Mouse (Mus musculus) erythroblast, embryonic 14.5 days (primary cell): ENCODE measurements around the gene Susd5. TPM values are rescaled to one million over a fixed set of nuclear protein-coding genes. Genes with fewer than 3 reads are reported as not detected.

Experiments used
- H3K27me3 ChIP-seq: 2 replicates; pipeline ENCODE4 v1.6.1; 2012; ENCODE audit warnings: inconsistent platforms; ENCODE audit not compliant: control insufficient read depth
- H3K36me3 ChIP-seq: 2 replicates; pipeline ENCODE4 v1.6.1; 2012; ENCODE audit warnings: mild to moderate bottlenecking, inconsistent platforms; ENCODE audit not compliant: control insufficient read depth
- H3K4me1 ChIP-seq: 2 replicates; pipeline ENCODE4 v1.6.1; 2012; ENCODE audit warnings: inconsistent platforms; ENCODE audit not compliant: control insufficient read depth
- H3K4me3 ChIP-seq: replicated peaks from 2 replicates; pipeline ENCODE3; 2012; ENCODE audit warnings: moderate library complexity, mild to moderate bottlenecking, inconsistent platforms
- H3K9me3 ChIP-seq: 2 replicates; pipeline ENCODE4 v1.6.1; 2012; ENCODE audit warnings: low read length, inconsistent platforms, mixed read lengths; ENCODE audit not compliant: control insufficient read depth
- GATA1 ChIP-seq: IDR thresholded peaks from 2 replicates; pipeline ENCODE4 v1.6.1; 2012; ENCODE audit warnings: low read length, inconsistent platforms, mixed read lengths
- TAL1 ChIP-seq: IDR thresholded peaks from 3 replicates; pipeline ENCODE4 v1.6.1; 2012; ENCODE audit warnings: low read length, inconsistent platforms, mixed read lengths
- polyA plus RNA-seq: library from polyadenylated mRNA; stranded (reverse); fragments of >175 nt; gene quantifications from 2 replicates; pipeline ENCODE4 v1.2.3, GENCODE M21; 2012

Gene Susd5
- not detected in 2 replicates for polyA plus RNA-seq

GRCm38 (mm10) chr9:114057090-114057796, at the start of gene Susd5:
Gene Susd5 (plus strand): TSS chr9:114057140.
- TF ChIP-seq TAL1 (no peak), GATA1 (no peak)
- Histone ChIP-seq H3K9me3 (no peaks in the 10 kb centered on the region; the same call in 1 of the 2 replicates), H3K36me3 (no peaks in the 10 kb centered on the region), H3K4me3 (no peak within 1 kb of the TSS), H3K27me3 (peaks cover 40% of the 10 kb centered on the region), H3K4me1 (no peaks in the 10 kb centered on the region)

DNA sequence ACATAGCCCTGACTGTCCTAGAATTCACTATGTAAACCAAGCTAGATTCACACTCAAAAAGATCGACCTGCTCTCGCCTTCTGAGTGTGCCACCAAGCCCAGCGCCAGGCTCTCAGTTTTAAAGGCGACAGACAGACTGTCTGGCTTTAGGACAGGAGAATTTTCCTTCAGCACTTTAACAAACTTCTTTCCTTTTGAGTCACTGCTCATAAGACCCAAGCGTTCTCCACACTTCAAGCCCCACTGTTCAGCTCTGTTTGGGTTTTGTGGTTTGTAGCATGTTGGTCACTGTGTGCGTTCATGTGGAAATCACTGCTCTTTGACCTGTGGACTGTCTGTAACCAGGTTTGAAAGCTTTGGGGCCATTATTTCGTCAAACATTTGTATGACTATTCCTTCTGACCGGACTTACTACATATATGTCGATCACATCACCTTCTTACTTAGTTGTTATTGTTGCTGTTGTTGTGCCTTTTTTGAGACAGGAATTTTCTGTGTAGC, 49.0 kb upstream of the Susd5 start:
- peaks cover 22% of the 10 kb centered on the region for H3K9me3 ChIP-seq
- H3K4me1 ChIP-seq = peaks cover 8% of the 10 kb centered on the region
- H3K36me3 ChIP-seq = peaks cover 2% of the 10 kb centered on the region; the same call in 1 of the 2 replicates
- TF ChIP-seq GATA1 (no peak), TAL1 (no peak)
- no peaks in the 10 kb centered on the region; the same call in 1 of the 2 replicates for H3K27me3 ChIP-seq
- no peak overlapping the region for H3K4me3 ChIP-seq

DNA sequence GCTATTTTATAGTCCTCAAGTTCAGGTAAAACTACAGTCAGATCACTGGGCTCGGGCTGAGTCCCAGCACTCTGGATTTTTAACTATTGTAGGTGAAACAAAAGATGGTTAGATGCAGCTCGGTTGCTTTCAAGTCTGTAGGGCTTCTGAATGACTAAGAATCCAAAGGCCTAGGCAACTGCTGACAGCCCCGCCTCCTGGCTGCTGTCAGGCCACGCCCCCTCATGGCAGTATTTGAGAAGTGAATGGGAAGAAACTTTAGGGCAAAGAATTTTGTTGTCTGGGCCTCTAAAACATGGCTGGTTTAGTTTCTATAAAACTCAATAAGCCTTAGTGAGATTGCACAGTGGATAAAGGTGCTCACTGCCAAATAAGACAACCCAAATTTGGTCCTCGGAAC, 47.4 kb upstream of the Susd5 start:
- H3K36me3 ChIP-seq = peaks cover 2% of the 10 kb centered on the region; the same call in 1 of the 2 replicates
- peaks cover 14% of the 10 kb centered on the region for H3K4me1 ChIP-seq
- H3K9me3 ChIP-seq = peaks cover 23% of the 10 kb centered on the region
- TF ChIP-seq GATA1 (no peak), TAL1 (no peak)
- no peak overlapping the region for H3K4me3 ChIP-seq
- no peaks in the 10 kb centered on the region; the same call in 1 of the 2 replicates for H3K27me3 ChIP-seq

DNA sequence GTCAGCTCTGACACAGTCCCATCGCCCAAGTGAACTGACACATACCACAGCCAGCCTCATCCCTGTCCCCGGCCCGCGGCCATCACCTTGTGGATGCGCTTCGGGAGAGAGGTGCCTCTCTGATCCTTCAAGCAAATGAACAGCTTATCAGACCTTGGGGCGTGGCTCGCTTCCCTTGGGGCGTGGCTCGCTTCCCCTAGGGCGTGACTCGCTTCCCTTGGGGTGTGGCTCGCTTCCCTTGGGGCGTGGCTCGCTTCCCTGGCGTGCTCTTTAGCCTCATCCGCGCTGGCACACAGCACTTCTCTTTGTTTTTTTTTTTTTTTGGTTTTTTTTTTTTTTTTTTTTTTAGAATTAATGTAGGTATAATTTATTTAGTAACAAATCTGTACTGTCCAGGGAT, 45.7 kb upstream of the Susd5 start:
- Histone ChIP-seq H3K4me3 (no peak overlapping the region), H3K36me3 (peaks cover 2% of the 10 kb centered on the region; the same call in 1 of the 2 replicates), H3K9me3 (peaks cover 23% of the 10 kb centered on the region), H3K4me1 (peaks cover 16% of the 10 kb centered on the region), H3K27me3 (no peaks in the 10 kb centered on the region; the same call in 1 of the 2 replicates)
- no peak for TF ChIP-seq GATA1
- no peak for TF ChIP-seq TAL1

GRCm38 (mm10) chr9:114014034-114014433, 42.9 kb upstream of the Susd5 start:
- H3K4me1 ChIP-seq = peaks cover 19% of the 10 kb centered on the region
- H3K27me3 ChIP-seq = no peaks in the 10 kb centered on the region; the same call in 1 of the 2 replicates
- no peak for TF ChIP-seq GATA1
- TF ChIP-seq TAL1 = no peak
- peaks cover 27% of the 10 kb centered on the region for H3K9me3 ChIP-seq
- peaks cover 2% of the 10 kb centered on the region; the same call in 1 of the 2 replicates for H3K36me3 ChIP-seq
- H3K4me3 ChIP-seq = no peak overlapping the region

DNA sequence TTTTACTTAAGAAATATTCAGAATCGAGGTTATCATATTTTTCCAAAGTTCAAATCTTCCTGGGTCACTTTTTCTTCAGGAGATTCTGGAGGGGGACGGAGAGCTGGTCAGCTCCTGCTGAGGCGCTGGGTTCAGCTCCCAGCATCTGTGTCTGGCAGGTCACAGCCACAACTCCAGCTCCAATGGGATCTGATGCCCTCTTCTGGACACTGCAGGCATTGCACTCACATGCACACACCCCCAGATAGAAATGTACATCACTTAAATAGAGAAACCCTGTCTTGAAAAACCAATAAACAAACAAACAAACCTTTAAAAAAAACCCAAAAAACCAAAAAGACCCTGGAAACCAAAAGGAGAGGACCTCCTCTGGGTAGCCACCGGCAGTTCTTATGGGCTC, 41.2 kb upstream of the Susd5 start:
- H3K27me3 ChIP-seq = no peaks in the 10 kb centered on the region; the same call in 1 of the 2 replicates
- TF ChIP-seq GATA1 = no peak

DNA sequence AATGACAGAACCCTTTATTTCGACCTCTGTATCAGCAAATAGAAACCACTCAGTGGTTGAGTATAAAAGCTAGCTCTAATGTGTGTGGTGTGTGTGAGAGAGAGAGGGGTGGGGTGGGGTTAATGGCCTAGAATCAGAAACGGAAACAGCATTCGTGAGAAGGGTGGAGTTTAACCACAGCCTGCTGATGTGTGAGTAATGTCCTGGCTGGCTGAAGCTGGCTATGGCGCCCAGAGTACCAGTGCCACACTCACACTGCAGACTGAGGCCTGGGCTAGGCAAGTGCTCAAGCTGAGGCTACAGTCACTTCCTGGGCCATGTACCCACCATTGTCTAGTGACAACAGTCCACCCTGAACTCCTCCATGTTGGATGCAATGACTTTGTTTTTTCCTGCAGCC, 40.5 kb upstream of the Susd5 start:
- Histone ChIP-seq H3K4me1 (peaks cover 15% of the 10 kb centered on the region), H3K4me3 (no peak overlapping the region), H3K36me3 (no peaks in the 10 kb centered on the region), H3K9me3 (peaks cover 10% of the 10 kb centered on the region), H3K27me3 (no peaks in the 10 kb centered on the region)
- TF ChIP-seq GATA1 (no peak), TAL1 (no peak)

More for the DNA sequence above, 41.2 kb upstream of the Susd5 start:
- H3K36me3 ChIP-seq = peaks cover 2% of the 10 kb centered on the region; the same call in 1 of the 2 replicates
- H3K4me1 ChIP-seq = peaks cover 19% of the 10 kb centered on the region
- H3K4me3 ChIP-seq = no peak overlapping the region
- peaks cover 17% of the 10 kb centered on the region for H3K9me3 ChIP-seq

DNA sequence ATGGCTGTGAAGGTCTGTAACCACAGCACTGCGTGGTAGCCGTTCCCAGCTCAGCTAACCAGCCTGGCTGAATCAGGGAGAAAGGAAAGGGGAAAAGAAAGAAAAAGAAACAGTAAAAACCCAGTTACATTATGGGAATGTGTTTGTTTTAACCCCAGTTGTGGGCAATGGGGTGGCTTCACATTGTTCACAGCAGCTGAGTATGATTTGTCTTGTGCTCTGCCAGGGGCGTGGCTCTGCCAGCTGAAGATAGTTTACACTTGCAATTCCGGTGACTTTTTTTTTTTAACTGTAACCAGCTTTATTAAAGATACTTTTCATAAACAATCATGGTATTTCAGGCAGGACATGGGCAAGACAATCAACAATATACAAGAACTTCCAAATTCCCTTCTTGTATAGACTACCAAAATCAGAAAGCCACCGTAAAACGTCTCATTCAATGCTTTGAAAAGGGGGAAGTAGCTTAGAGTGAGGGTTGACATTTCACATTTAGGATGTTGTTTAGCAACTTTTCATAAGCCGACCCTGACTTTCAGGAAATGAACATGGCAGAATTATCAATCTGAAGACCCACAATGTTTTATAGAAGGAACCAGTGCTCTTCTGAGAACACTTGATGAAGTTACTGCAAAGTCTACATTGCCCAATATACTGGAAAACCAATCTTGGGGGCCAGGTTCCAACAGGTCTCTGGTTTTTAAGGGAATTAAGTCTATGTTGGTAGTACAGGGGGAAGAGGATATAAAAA, 37.8 kb upstream of the Susd5 start:
- H3K27me3 ChIP-seq = no peaks in the 10 kb centered on the region
- no peak overlapping the region for H3K4me3 ChIP-seq
- peaks cover 7% of the 10 kb centered on the region for H3K4me1 ChIP-seq
- TF ChIP-seq GATA1 (no peak), TAL1 (no peak)
- H3K9me3 ChIP-seq = peaks cover 4% of the 10 kb centered on the region; the same call in 1 of the 2 replicates
- H3K36me3 ChIP-seq = no peaks in the 10 kb centered on the region

GRCm38 (mm10) chr9:114022141-114022540, 34.8 kb upstream of the Susd5 start:
- Histone ChIP-seq H3K27me3 (peaks cover 14% of the 10 kb centered on the region), H3K36me3 (no peaks in the 10 kb centered on the region), H3K4me3 (no peak overlapping the region), H3K9me3 (peaks cover 4% of the 10 kb centered on the region; the same call in 1 of the 2 replicates), H3K4me1 (peaks cover 17% of the 10 kb centered on the region)
- no peak for TF ChIP-seq TAL1
- TF ChIP-seq GATA1 = no peak
